Mouse (Mus musculus): Measurements from ENCODE around the gene Dlk2.

Gene Dlk2

DNA sequence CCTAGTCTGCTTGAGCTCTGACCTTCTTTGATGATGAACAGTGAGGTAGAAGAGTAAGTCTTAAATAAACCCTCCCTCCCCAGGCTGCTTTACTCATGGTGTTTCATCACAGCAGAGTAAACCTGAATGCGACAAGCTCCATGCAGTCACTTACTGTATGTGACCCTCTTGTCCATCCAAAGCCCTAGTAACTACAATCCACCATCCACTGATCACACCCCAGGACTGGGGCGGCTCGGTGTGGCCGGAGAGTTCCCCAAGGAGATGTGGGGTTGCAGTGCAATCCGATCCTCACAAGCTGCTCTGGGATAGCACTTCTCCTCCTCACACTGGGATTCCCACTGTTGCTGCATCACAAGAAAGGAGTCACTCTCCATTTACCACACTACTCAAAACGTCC, 22.8 kb upstream of the Dlk2 start:
- DNase-seq, result no peak

- DNase-seq, result no peak
Observed at GRCm38 (mm10) chr17:46275034-46275433, 22.2 kb upstream of the Dlk2 start.

- DNase-seq, result no peak
Observed at GRCm38 (mm10) chr17:46275506-46275905, 21.7 kb upstream of the Dlk2 start.

DNA sequence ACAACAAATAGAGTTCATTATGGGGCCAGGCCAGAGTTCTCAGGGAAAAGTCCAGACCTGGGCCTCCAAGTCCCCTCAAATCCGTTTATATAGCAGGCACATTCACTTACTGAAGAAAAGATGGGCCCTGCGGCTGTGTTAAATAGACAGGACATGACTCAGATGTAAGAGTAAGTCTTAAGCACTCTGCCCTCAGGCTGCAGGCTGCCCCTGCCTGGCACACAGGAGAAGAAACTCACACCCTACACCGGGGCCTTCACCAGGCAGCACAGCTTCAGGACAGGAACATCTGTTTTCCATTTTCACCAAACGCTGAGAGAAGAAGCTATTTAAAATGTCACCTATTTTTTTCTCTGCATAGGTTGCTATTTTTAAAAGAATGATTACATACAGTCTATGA, 19.6 kb upstream of the Dlk2 start:
- DNase-seq, result no peak

DNA sequence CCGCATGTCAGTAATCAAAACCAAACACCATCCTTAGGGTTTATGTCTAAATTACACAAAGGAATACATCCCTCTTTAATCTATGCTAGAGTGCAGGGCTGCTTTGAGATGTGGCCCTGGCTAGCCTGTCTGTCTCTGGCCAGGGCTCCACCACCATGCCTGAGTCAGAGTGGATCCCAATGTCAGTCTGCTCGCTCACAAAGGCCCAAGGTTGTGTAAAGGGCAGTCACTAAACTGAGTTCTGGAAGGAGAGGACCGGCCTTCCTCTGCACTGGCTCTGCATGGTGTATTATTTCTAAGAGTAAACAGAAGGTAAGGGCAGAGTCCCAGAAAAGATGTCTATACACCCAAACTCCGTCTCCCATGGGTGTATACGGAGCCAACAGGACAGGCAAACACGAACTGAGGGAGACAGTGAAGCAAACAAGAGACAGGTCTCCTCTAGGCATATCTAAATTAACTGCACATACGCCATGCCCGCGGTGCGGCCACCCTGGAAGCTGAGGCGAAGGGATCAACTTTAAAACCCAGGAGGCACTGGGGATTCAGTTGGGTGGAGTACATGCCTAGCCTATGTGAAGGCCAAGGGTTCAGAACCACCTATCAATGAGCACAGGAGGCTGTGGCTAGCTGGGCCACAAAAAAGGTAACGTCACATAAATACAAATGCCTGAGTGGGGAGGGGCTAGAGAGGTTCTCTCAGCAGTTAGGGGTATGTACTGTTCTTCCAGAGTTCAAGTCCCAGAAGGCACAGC, 19.0 kb upstream of the Dlk2 start:
- no peak for DNase-seq

DNA sequence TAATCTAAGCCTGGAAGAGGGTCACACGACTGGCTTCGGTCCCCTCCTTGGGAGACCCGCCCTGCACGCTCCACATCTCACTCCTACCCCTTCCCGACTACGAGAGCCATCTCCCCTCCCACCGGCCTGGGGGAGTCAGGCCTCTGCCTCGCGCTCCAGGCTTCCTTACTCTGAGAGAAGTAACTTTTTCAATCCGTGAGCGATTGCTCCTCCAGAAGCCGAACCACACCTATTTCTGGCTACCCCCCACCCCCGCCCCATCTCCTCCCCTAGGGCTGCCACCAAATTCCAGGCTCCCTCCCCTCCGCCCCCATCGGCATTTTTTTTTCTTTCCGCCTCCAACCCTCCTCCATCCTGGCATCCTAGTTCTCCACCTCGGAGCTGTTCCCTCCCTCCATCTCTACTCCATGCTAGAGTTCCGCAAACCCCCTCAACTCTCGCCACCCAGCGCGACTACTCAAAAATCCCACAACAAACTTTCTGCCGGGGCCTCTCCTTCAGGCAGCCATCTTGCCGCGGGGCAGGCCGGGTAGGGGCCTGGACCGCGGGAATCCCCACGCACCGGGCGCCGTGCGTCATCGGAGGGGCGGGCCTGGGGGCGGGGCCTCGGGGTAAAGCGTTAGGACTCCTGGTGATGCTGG, 14.6 kb upstream of the Dlk2 start, which contains the start of gene Tjap1:
Tjap1 (minus strand) TSS at position 544 of the 641 bp plus-strand sequence.
- DNase-seq, result peak; percentile 86 to 89

- DNase-seq, result no peak
Observed at GRCm38 (mm10) chr17:46283140-46283539, 14.1 kb upstream of the Dlk2 start.

GRCm38 (mm10) chr17:46283911-46284310, 13.3 kb upstream of the Dlk2 start:
- no peak for DNase-seq

DNA sequence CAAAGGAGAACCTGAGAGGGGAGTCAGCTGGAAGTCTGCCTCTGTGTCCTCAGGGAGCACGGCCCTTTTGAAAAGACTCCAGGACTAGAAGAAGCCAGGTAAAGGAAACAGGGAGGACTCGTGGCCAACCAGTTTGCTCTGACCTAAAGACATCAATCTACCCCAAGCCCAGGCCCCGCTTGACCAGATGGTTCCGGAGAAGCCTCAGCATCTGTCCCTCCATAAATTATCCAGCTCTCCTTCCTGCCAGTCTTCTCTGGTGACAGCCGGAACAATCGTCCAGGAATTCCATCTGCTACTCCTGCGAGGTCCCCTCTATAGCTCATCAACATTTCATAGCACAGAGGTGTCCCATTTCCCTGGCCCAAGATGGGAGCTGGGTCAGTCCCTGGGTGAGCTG, 12.6 kb upstream of the Dlk2 start:
- DNase-seq, result no peak

GRCm38 (mm10) chr17:46285407-46285806, 11.8 kb upstream of the Dlk2 start:
- DNase-seq, result no peak

- no peak for DNase-seq
Observed at GRCm38 (mm10) chr17:46287678-46288095, 9.5 kb upstream of the Dlk2 start.

DNA sequence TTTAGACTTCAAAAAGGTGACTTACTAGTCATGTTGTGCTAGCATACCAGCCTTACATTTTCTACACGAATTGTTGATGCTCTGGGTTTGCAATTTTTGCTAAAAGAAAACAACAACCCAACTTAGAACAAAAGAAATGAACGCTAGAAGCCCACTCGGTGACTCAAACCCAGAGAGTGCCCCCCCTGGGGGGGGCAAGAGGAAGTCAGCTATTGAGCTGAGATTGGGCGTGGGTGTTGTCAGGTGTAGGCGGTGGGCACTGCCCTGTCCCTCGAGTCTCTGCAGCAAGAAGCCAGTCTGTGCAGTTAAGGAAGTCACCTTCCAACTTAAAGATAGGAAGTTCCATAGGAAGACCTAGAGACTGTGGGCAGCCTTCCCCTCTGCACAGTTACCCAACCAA, 620 bp upstream of the Dlk2 start:
- no peak for DNase-seq

DNA sequence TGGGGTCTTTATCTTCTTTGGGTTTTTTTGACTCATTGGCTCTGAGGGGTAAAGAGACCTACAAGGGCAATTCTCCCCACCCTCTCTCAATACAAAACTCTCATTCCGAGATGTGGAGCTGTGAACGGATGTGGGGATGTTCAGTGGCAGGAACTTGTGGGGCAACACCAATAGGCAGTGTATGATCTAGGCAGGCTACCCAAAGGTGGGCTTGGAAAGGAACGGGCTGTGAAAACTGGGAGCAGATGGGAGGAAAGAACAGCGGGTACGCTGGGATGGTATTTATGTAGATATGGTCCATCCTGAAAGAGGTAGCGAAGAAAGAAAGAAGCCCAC, 225 bp upstream of the Dlk2 start:
- DNase-seq, result no peak

- DNase-seq, result peak; percentile 88 to 89
Observed at GRCm38 (mm10) chr17:46298220-46298913, 1.1 kb downstream of the Dlk2 start.

- DNase-seq, result no peak
Observed at GRCm38 (mm10) chr17:46301892-46302291, 4.7 kb downstream of the Dlk2 start.

DNA sequence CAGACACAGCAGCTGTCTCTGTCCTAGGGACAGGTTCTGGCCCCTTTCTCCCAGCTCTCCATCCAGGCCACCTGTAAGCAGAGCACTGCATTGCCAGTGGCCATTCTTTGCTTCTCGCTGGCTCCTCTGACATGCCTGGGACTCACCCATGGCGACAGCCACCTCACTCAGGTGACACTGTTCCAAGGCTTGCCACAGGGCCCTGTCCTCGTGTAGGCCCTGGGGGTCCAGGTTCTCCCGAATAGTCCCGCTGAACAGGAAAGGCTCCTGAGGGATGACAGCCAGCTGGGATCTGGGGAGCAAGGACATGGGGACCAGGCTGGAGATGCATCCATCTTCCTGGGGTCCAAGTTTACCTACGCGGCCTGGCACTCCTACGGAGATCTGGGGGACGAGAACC, 7.0 kb downstream of the Dlk2 start:
- DNase-seq, result no peak

DNA sequence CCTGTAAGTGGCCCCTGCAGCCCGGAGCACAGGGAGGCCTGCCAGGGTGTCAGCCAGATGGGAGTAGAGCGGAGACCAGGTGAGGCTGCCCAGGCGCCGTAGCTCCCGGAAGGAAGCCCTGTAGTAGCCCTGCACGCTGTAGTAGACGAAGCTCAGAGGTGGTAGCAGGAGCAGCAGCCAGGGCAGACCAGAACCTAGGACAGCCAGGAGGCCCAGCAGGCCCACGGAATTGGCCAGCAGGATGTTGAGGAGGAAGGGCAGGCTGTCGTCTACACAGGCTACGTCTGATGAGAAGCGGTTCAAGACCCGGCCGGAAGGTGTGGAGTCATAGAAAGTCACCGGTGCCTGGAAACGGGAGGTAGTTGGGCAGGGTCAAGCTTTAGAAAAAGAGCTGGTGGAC, 9.7 kb downstream of the Dlk2 start:
- no peak for DNase-seq

DNA sequence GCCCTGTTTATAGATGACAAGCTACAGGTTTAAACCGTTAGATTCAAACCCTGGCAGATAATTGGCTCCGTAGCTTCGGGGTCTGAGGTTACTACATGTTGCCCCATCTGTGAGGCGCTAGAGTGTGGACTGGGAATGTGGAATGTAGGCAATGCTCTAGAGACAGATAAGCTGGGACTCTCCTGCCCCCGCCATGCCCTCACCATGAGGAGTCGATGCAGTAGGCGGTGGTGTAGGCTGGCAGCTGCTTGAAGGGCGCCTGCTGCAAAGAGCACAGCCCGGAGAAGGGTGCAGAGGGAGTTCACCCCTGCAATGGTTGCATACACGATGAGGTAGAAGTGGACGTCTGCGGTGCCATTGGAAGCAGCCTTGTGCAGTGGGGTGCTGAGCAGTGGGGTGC, 12.6 kb downstream of the Dlk2 start:
- no peak for DNase-seq

- no peak for DNase-seq
Observed at GRCm38 (mm10) chr17:46310515-46310914, 13.3 kb downstream of the Dlk2 start.

DNA sequence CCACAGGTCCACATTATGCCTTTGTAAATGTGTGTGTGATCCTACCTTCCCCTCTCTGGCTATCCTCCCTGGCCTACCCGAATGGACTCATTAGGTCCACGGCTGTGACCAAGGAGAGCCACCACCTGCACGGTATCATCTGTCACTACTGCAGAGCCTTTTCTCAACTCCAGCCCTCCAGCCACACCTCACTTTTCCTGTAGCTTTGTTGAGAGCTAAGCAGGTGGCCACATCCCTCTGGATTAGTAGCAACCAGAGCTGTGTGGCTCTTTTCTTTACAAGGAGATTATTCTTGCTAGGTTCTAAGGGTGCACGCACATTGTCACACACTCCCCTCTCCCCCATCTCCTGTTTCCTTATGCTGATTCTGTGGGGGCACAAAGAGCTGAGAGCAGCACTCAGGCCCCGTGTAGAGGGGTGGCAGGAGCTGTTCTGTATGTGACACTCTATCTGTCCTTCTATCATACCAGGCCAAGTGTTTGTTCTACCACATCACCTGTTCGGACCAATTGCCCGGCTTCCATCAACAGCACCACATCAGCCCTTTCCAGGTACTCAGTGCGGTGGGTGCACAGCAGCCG, 16.0 kb downstream of the Dlk2 start:
- no peak for DNase-seq

DNA sequence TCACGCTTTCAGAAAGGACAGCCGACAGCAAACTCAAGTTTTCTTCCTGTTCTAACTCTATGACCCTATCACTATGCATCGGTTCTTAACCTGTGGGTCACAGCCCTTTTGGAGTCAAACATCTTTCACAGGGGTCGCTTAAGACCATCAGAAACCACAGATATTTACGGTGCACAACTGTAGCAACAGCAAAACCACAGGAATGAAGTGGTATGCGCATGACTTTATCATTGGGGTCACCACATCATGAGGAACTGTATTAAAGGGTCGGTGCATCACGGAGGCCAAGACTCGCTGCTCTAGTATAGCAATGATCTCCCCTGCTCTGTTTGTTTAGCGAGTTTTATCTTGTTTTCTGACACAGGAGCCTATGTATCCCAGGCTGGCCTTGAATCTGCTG, 18.6 kb downstream of the Dlk2 start:
- no peak for DNase-seq

GRCm38 (mm10) chr17:46320492-46320891, 23.3 kb downstream of the Dlk2 start:
- DNase-seq, result no peak

GRCm38 (mm10) chr17:46322046-46322823, 25.0 kb downstream of the Dlk2 start:
- DNase-seq, result no peak

All from cerebellum, adult 18-20 months (tissue).